Mouse (Mus musculus): ENCODE measurements at regions not wholly inside any gene's neighbourhood (a gene's known extent, or its start where the extent isn't known, plus 50 kb on each side); places are given as distances from the start of the nearest gene placed in this dataset.

GRCm38 (mm10) chr1:76075213-76075612 lies 529.1 kb downstream of the Slc4a3 start:
- TF ChIP-seq EP300 (optimal IDR thresholded peaks at IDR 0.05) (no peak), CTCF (IDR thresholded peaks at IDR 0.05; ENCODE audit: low read depth) (no peak)

Data from stomach, postnatal 0 days (tissue).